Mouse (Mus musculus) G1E (cell line): ENCODE measurements around the gene Gstm3. TPM values are rescaled to one million over a fixed set of nuclear protein-coding genes. Genes with fewer than 3 reads are reported as not detected.

Experiments used
- ATAC-seq: 2 replicates; pipeline ENCODE4 v1.8.0; 2016; ENCODE audit warnings: mild to moderate bottlenecking; ENCODE audit not compliant: insufficient number of reproducible peaks, poor library complexity, low FRiP score, severe bottlenecking; ENCODE audit errors: extremely low read depth
- DNase-seq: peaks from one replicate; pipeline ENCODE4 v3.0.0; 2012; ENCODE audit warnings: low spot score
- H3K27me3 ChIP-seq: 2 replicates; pipeline ENCODE4 v1.6.1; 2012; ENCODE audit warnings: mild to moderate bottlenecking, low read length, inconsistent platforms; ENCODE audit not compliant: insufficient read depth
- H3K36me3 ChIP-seq: replicated peaks from 2 replicates; pipeline ENCODE3; 2012; ENCODE audit warnings: mild to moderate bottlenecking, inconsistent platforms
- H3K4me1 ChIP-seq: 2 replicates; pipeline ENCODE4 v1.6.1; 2012; ENCODE audit warnings: low read depth, low read length, inconsistent platforms, mixed read lengths; ENCODE audit not compliant: insufficient read depth
- H3K4me3 ChIP-seq: 2 replicates; pipeline ENCODE4 v1.5.1; 2012; ENCODE audit warnings: low read depth, mild to moderate bottlenecking, inconsistent platforms, low read length, moderate library complexity, mixed read lengths
- H3K9me3 ChIP-seq: replicated peaks from 2 replicates; pipeline ENCODE4 v1.6.1; 2012; ENCODE audit warnings: inconsistent platforms
- CTCF ChIP-seq: IDR thresholded peaks from 2 replicates; pipeline ENCODE4 v1.5.1; 2012; ENCODE audit warnings: low read depth, low read length, inconsistent platforms, mixed read lengths
- GATA1 ChIP-seq: IDR thresholded peaks from 2 replicates; pipeline ENCODE4 v1.6.1; 2012; ENCODE audit warnings: borderline replicate concordance, low read length, inconsistent platforms, mixed read lengths
- GATA2 ChIP-seq: IDR thresholded peaks from 2 replicates; pipeline ENCODE4 v1.6.1; 2012; ENCODE audit warnings: low read depth, low read length, inconsistent platforms, borderline replicate concordance
- POLR2AphosphoS5 ChIP-seq: IDR thresholded peaks from 2 replicates; pipeline ENCODE4 v1.6.1; 2012; ENCODE audit warnings: low read depth, low read length, inconsistent platforms; ENCODE audit not compliant: insufficient replicate concordance
- TAL1 ChIP-seq: conservative IDR thresholded peaks from 2 replicates; pipeline ENCODE4 v1.6.1; 2012; ENCODE audit warnings: low read depth, low read length, inconsistent platforms, mixed read lengths
- polyA plus RNA-seq: library from polyadenylated mRNA; stranded (reverse); fragments of >175 nt; gene quantifications from 2 replicates; pipeline ENCODE4 v1.2.3, GENCODE M21; 2012
- total RNA-seq, 2 experiments: library from RNA; stranded (forward) in 1 of 2; stranded (reverse) in 1 of 2; fragments of 200-1000 nt in 1 of 2; fragments of >200 nt in 1 of 2; fragmentation: Nextera tagmentation in 1 of 2; gene quantifications; 2 replicates each; pipeline ENCODE4 v1.2.3; 2014 to 2017

Gstm3 gene
- total and polyA plus RNA-seq, 3 experiments: not detected

DNA sequence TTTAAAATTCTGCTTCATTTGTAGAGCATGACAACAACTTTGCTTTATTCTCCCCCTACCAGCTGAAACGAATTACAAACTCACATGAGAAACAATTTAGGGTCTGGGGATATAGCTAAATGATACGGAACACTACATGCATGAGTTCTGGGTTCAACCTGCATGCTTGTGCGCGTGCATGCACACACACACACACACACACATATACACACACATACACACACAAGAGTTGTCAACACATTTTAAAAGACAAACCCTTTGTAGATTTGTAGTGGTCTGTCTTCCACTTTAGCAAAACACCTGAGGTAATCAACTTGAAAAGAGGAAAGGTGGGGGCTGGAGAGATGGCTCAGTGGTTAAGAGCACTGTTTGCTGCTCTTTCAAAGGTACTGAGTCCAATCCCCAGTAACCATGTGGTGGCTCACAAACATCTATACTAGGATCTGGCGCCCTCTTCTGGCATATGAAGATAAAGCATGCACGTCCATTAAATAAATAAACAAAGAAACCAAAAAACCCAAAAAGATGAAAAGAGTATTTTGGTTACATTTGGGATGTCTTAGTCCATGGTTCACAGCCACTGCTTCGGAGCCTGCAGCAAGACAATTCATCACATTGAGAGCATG, 51.2 kb downstream of the Gstm3 start:
- DNase-seq: no peak
- ATAC-seq: no peak
- Histone ChIP-seq H3K4me3 (no peak overlapping the region), H3K4me1 (no peaks in the 10 kb centered on the region), H3K9me3 (no peaks in the 10 kb centered on the region), H3K27me3 (peaks cover 11% of the 10 kb centered on the region; the same call in 1 of the 2 replicates), H3K36me3 (no peaks in the 10 kb centered on the region)
- no peak for TF ChIP-seq GATA2
- no peak for TF ChIP-seq TAL1
- TF ChIP-seq GATA1: no peak
- TF ChIP-seq CTCF: no peak
- TF ChIP-seq POLR2AphosphoS5: no peak

DNA sequence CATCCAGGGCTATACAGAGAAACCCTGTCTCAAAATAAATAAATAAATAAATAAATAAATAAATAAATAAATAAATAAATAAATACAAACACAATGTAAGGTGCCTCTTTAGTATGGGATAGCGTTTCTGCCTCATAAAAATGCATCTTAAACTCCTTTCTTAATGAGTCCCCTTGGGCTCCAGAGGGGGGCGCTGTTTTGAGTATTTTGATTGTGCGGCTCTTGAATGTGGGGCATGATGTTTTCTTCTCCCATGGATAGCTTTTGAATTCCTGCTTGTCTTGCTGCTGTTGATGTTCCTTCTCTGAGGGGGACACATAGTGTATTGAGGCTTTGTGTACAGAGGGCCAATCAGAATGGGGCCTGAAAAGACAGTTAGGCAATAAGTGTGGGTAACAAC, 52.0 kb downstream of the Gstm3 start:
- Histone ChIP-seq H3K4me1 (no peaks in the 10 kb centered on the region), H3K27me3 (peaks cover 11% of the 10 kb centered on the region; the same call in 1 of the 2 replicates), H3K4me3 (no peak overlapping the region), H3K9me3 (no peaks in the 10 kb centered on the region), H3K36me3 (no peaks in the 10 kb centered on the region)
- TF ChIP-seq CTCF (peak; percentile 14; the same call in 1 of the 2 replicates), POLR2AphosphoS5 (no peak)
- ATAC-seq (no peak), DNase-seq (no peak)

DNA sequence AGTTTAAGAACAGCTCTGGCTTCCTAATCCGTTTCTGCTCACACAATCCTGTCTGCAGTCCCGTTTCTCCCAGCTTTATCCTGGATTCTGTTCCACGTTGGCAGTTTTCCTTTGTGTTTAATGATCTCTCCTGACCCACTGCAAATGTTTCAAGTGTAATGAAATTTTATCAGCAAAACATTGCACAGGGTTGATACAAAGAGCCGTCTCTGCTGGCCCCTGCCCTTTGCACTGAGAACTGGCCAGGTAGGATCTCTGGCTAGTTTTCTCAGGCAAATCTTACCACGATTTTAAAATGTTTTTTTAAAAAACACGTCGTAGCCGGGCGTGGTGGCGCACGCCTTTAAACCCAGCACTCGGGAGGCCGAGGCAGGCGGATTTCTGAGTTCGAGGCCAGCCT, 52.4 kb downstream of the Gstm3 start:
- H3K36me3 ChIP-seq: no peaks in the 10 kb centered on the region
- no peaks in the 10 kb centered on the region for H3K4me1 ChIP-seq
- TF ChIP-seq CTCF: no peak
- TF ChIP-seq POLR2AphosphoS5: no peak
- TF ChIP-seq GATA1: no peak
- TF ChIP-seq GATA2: no peak
- no peak for TF ChIP-seq TAL1
- DNase-seq (no peak), ATAC-seq (no peak)
- H3K27me3 ChIP-seq: peaks cover 11% of the 10 kb centered on the region; the same call in 1 of the 2 replicates
- H3K4me3 ChIP-seq: no peak overlapping the region
- no peaks in the 10 kb centered on the region for H3K9me3 ChIP-seq

Other genes starting within 250 kb of the Gstm3 start
- gene Csf1, start 208.8 kb downstream of the Gstm3 start, total RNA-seq (2014; fragmentation: Nextera tagmentation): not detected in 2 replicates
- gene Csf1, start 208.8 kb downstream of the Gstm3 start, total RNA-seq (2017): 0.06 and 0.11 TPM in 2 replicates
- 0.03 TPM in 1 of 2 replicates, not detected in the other for gene Csf1, start 208.8 kb downstream of the Gstm3 start, polyA plus RNA-seq
- gene Eps8l3, start 92.1 kb downstream of the Gstm3 start, total RNA-seq (2014; fragmentation: Nextera tagmentation): not detected in 2 replicates
- 0.06 TPM in 1 of 2 replicates, not detected in the other for gene Eps8l3, start 92.1 kb downstream of the Gstm3 start, total RNA-seq (2017)
- gene Eps8l3, start 92.1 kb downstream of the Gstm3 start, polyA plus RNA-seq: not detected in 2 replicates
- not detected in 2 replicates for gene Gstm5, start 73.5 kb downstream of the Gstm3 start, total RNA-seq (2014; fragmentation: Nextera tagmentation)
- gene Gstm5, start 73.5 kb downstream of the Gstm3 start, total RNA-seq (2017): not detected in 2 replicates
- not detected in 2 replicates for gene Gstm5, start 73.5 kb downstream of the Gstm3 start, polyA plus RNA-seq
- not detected in 2 replicates for gene Gstm7, start 37.5 kb downstream of the Gstm3 start, total RNA-seq (2014; fragmentation: Nextera tagmentation)
- not detected in 2 replicates for gene Gstm7, start 37.5 kb downstream of the Gstm3 start, total RNA-seq (2017)
- not detected in 2 replicates for gene Gstm7, start 37.5 kb downstream of the Gstm3 start, polyA plus RNA-seq
- not detected in 2 replicates for gene Gstm6, start 25.5 kb downstream of the Gstm3 start, total RNA-seq (2014; fragmentation: Nextera tagmentation)
- 0.12 and 0.16 TPM in 2 replicates for gene Gstm6, start 25.5 kb downstream of the Gstm3 start, total RNA-seq (2017)
- gene Gstm6, start 25.5 kb downstream of the Gstm3 start, polyA plus RNA-seq: not detected in 2 replicates
- gene Gstm2, start 17.2 kb upstream of the Gstm3 start, total RNA-seq (2014; fragmentation: Nextera tagmentation): not detected in 2 replicates
- not detected in 2 replicates for gene Gstm2, start 17.2 kb upstream of the Gstm3 start, total RNA-seq (2017)
- gene Gstm2, start 17.2 kb upstream of the Gstm3 start, polyA plus RNA-seq: not detected in 2 replicates
- not detected in 2 replicates for gene Gstm1, start 48.7 kb upstream of the Gstm3 start, total RNA-seq (2014; fragmentation: Nextera tagmentation)
- 0.12 TPM in 1 of 2 replicates, not detected in the other for gene Gstm1, start 48.7 kb upstream of the Gstm3 start, total RNA-seq (2017)
- gene Gstm1, start 48.7 kb upstream of the Gstm3 start, polyA plus RNA-seq: 0.53 and 0.63 TPM in 2 replicates
- gene Gstm4, start 75.6 kb upstream of the Gstm3 start, total RNA-seq (2014; fragmentation: Nextera tagmentation): not detected in 2 replicates
- not detected in 2 replicates for gene Gstm4, start 75.6 kb upstream of the Gstm3 start, total RNA-seq (2017)
- not detected in 2 replicates for gene Gstm4, start 75.6 kb upstream of the Gstm3 start, polyA plus RNA-seq
- gene Ampd2, start 117.4 kb upstream of the Gstm3 start, total RNA-seq (2014; fragmentation: Nextera tagmentation): 169 and 188 TPM in 2 replicates
- gene Ampd2, start 117.4 kb upstream of the Gstm3 start, total RNA-seq (2017): 81.6 and 85.9 TPM in 2 replicates
- gene Ampd2, start 117.4 kb upstream of the Gstm3 start, polyA plus RNA-seq: 380 and 438 TPM in 2 replicates
- gene Gnat2, start 123.5 kb upstream of the Gstm3 start, total RNA-seq (2014; fragmentation: Nextera tagmentation): 9.0 and 10.2 TPM in 2 replicates
- 2.0 and 4.5 TPM in 2 replicates for gene Gnat2, start 123.5 kb upstream of the Gstm3 start, total RNA-seq (2017)
- gene Gnat2, start 123.5 kb upstream of the Gstm3 start, polyA plus RNA-seq: 0.85 and 2.4 TPM in 2 replicates
- gene Gnai3, start 176.9 kb upstream of the Gstm3 start, total RNA-seq (2014; fragmentation: Nextera tagmentation): 254 and 274 TPM in 2 replicates
- gene Gnai3, start 176.9 kb upstream of the Gstm3 start, total RNA-seq (2017): 413 and 481 TPM in 2 replicates
- 36.8 and 37.9 TPM in 2 replicates for gene Gnai3, start 176.9 kb upstream of the Gstm3 start, polyA plus RNA-seq
- gene Gpr61, start 185.6 kb upstream of the Gstm3 start, total RNA-seq (2014; fragmentation: Nextera tagmentation): not detected in 2 replicates
- under 0.01 and 0.11 TPM in 2 replicates for gene Gpr61, start 185.6 kb upstream of the Gstm3 start, total RNA-seq (2017)
- gene Gpr61, start 185.6 kb upstream of the Gstm3 start, polyA plus RNA-seq: not detected in 2 replicates
- gene Amigo1, start 217.1 kb upstream of the Gstm3 start, total RNA-seq (2014; fragmentation: Nextera tagmentation): 0.29 and 0.98 TPM in 2 replicates
- 0.66 and 0.99 TPM in 2 replicates for gene Amigo1, start 217.1 kb upstream of the Gstm3 start, total RNA-seq (2017)
- gene Amigo1, start 217.1 kb upstream of the Gstm3 start, polyA plus RNA-seq: 0.46 and 0.51 TPM in 2 replicates
- 2.9 and 3.9 TPM in 2 replicates for gene Cyb561d1, start 231.9 kb upstream of the Gstm3 start, total RNA-seq (2014; fragmentation: Nextera tagmentation)
- gene Cyb561d1, start 231.9 kb upstream of the Gstm3 start, total RNA-seq (2017): 6.3 and 6.6 TPM in 2 replicates
- 2.9 and 3.4 TPM in 2 replicates for gene Cyb561d1, start 231.9 kb upstream of the Gstm3 start, polyA plus RNA-seq
- 8.0 and 8.6 TPM in 2 replicates for gene Atxn7l2, start 241.7 kb upstream of the Gstm3 start, total RNA-seq (2014; fragmentation: Nextera tagmentation)
- gene Atxn7l2, start 241.7 kb upstream of the Gstm3 start, total RNA-seq (2017): 2.1 and 2.7 TPM in 2 replicates
- 17.0 and 19.7 TPM in 2 replicates for gene Atxn7l2, start 241.7 kb upstream of the Gstm3 start, polyA plus RNA-seq